Mouse (Mus musculus): ENCODE data around the gene Bok.

- TF ChIP-seq CTCF (IDR thresholded peaks at IDR 0.05) (no peak), POLR2A (IDR thresholded peaks at IDR 0.05; ENCODE audit: insufficient read depth, low read depth, low read length) (no peak)
Observed at GRCm38 (mm10) chr1:93667760-93668400, 17.6 kb upstream of the Bok start.
